Mouse (Mus musculus): ENCODE data around the gene Myoc.

DNA sequence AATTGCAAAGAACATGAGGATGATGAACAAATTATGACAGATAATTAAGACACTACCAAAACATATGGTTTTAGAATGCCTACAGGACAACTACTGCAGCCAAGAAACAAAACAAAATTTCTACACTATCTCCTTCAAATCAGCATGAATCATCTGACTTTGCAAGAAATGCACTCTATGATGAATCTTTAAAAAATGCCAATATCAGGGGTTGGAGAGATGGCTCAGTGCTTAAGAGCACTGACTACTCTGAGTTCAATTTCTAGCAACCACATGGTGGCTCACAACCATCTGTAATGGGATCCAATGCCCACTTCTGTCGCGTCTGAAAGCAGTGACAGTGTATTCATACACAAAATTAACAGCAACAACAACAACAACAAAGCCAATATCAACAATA, 54.8 kb downstream of the Myoc start:
- TF ChIP-seq POLR2A (IDR thresholded peaks at IDR 0.05; ENCODE audit: low read depth, low read length) (no peak), CTCF (IDR thresholded peaks at IDR 0.05; ENCODE audit: extremely low read depth, insufficient read depth, insufficient read length, insufficient replicate concordance) (no peak)
